Mouse (Mus musculus) midbrain, embryonic 16.5 days (tissue): ENCODE measurements around the gene Tbxas1. TPM values are rescaled to one million over a fixed set of nuclear protein-coding genes. Genes with fewer than 3 reads are reported as not detected.

Source experiments
- ATAC-seq: fragments of 200-750 bp; cut with Nextera tagmentation; 2 replicates; pipeline ENCODE4 v1.8.0; 2017; ENCODE audit warnings: moderate TSS enrichment
- H3K27ac ChIP-seq: fragments of 300-500 bp; sonication (generic); 2 replicates; pipeline ENCODE4 v1.5.1; 2014; ENCODE audit warnings: mild to moderate bottlenecking, low read length, mixed read lengths
- H3K27me3 ChIP-seq: fragments of 300-500 bp; sonication (generic); 2 replicates; pipeline ENCODE4 v1.6.1; 2014; ENCODE audit warnings: low read depth, low read length, mixed read lengths; ENCODE audit not compliant: control insufficient read depth, insufficient read depth
- H3K36me3 ChIP-seq: fragments of 300-500 bp; sonication (generic); 2 replicates; pipeline ENCODE4 v1.6.1; 2014; ENCODE audit warnings: mild to moderate bottlenecking, low read length, moderate library complexity, mixed read lengths; ENCODE audit not compliant: control insufficient read depth, insufficient read depth
- H3K4me1 ChIP-seq: fragments of 300-500 bp; sonication (generic); 2 replicates; pipeline ENCODE4 v1.6.1; 2014; ENCODE audit warnings: mild to moderate bottlenecking, low read length, mixed read lengths; ENCODE audit not compliant: control insufficient read depth, insufficient read depth
- H3K4me2 ChIP-seq: fragments of 300-500 bp; sonication (generic); 2 replicates; pipeline ENCODE4 v1.6.1; 2014; ENCODE audit warnings: mild to moderate bottlenecking, low read length, mixed read lengths
- H3K4me3 ChIP-seq: fragments of 300-500 bp; sonication (generic); 2 replicates; pipeline ENCODE4 v1.5.1; 2014; ENCODE audit warnings: low read depth, mild to moderate bottlenecking, low read length, moderate library complexity, mixed read lengths
- H3K9ac ChIP-seq: fragments of 300-500 bp; sonication (generic); 2 replicates; pipeline ENCODE4 v1.6.1; 2014; ENCODE audit warnings: low read depth, low read length, mixed read lengths
- H3K9me3 ChIP-seq: fragments of 300-500 bp; sonication (generic); replicated peaks from 2 replicates; pipeline ENCODE4 v1.6.1; 2014; ENCODE audit warnings: mild to moderate bottlenecking, low read length, mixed read lengths; ENCODE audit not compliant: control insufficient read depth, poor library complexity, severe bottlenecking
- WGBS: fragments of 180-500 bp; shearing (Covaris S2); extraction: QIAGEN DNeasy Blood & Tissue Kit; methylation state at CpG from one replicate; pipeline ENCODE4 v1.1.7; 2014; 5-methylcytosine and 5-hydroxymethylcytosine counted together
- polyA plus RNA-seq: library from polyadenylated mRNA; unstranded; fragments of >200 nt; fragmentation: Nextera tagmentation; extraction: Ambion mirVana; gene quantifications from 2 replicates; pipeline ENCODE4 v1.2.1, GENCODE M21; 2015

The Tbxas1 gene
- polyA plus RNA-seq, 1 experiment from 2014 or later = 1.8 TPM

- no peaks in the 10 kb centered on the region for H3K36me3 ChIP-seq
- ATAC-seq = no peak
These were observed 44.9 kb downstream of the Tbxas1 start for GRCm38 (mm10) chr6:38920141-38920540.

GRCm38 (mm10) chr6:38921095-38921809, 46.0 kb downstream of the Tbxas1 start:
- ATAC-seq = 0 out of 2 replicates have a peak, but pooled peaks have one; percentile 31
- H3K4me2 ChIP-seq = no peak overlapping the region
- H3K36me3 ChIP-seq = no peaks in the 10 kb centered on the region
- H3K4me3 ChIP-seq = no peak overlapping the region
- H3K9me3 ChIP-seq = no peaks in the 10 kb centered on the region
- H3K4me1 ChIP-seq = 0 out of 2 replicates have a peak, but pooled peaks cover 2% of the 10 kb centered on the region
- 66% methylated on average over 17 of the region's 17 CpGs for WGBS
- H3K27me3 ChIP-seq = no peaks in the 10 kb centered on the region
- no peak overlapping the region for H3K27ac ChIP-seq
- H3K9ac ChIP-seq = no peak overlapping the region

More at GRCm38 (mm10) chr6:38920141-38920540, 44.9 kb downstream of the Tbxas1 start:
- Histone ChIP-seq H3K27ac (no peak overlapping the region), H3K4me3 (no peak overlapping the region), H3K27me3 (no peaks in the 10 kb centered on the region), H3K4me1 (0 out of 2 replicates have a peak, but pooled peaks cover 2% of the 10 kb centered on the region), H3K4me2 (no peak overlapping the region), H3K9me3 (no peaks in the 10 kb centered on the region), H3K9ac (no peak overlapping the region)
- 74% methylated on average over 6 of the region's 6 CpGs for WGBS

- WGBS = 87% methylated on average over 8 of the region's 8 CpGs
- Histone ChIP-seq H3K4me2 (no peak overlapping the region), H3K27ac (no peak overlapping the region), H3K4me3 (no peak overlapping the region), H3K4me1 (0 out of 2 replicates have a peak, but pooled peaks cover 2% of the 10 kb centered on the region), H3K9ac (no peak overlapping the region), H3K27me3 (no peaks in the 10 kb centered on the region), H3K9me3 (no peaks in the 10 kb centered on the region), H3K36me3 (no peaks in the 10 kb centered on the region)
- ATAC-seq = no peak
These were observed 46.6 kb downstream of the Tbxas1 start for GRCm38 (mm10) chr6:38921810-38922116.

GRCm38 (mm10) chr6:38922517-38922916, 47.3 kb downstream of the Tbxas1 start:
- no peak overlapping the region for H3K4me3 ChIP-seq
- H3K27ac ChIP-seq = no peak overlapping the region

GRCm38 (mm10) chr6:38923450-38923849, 48.2 kb downstream of the Tbxas1 start:
- ATAC-seq = no peak
- WGBS = 91% methylated on average over 4 of the region's 4 CpGs

More at GRCm38 (mm10) chr6:38922517-38922916, 47.3 kb downstream of the Tbxas1 start:
- Histone ChIP-seq H3K36me3 (no peaks in the 10 kb centered on the region), H3K9me3 (no peaks in the 10 kb centered on the region), H3K4me1 (0 out of 2 replicates have a peak, but pooled peaks cover 2% of the 10 kb centered on the region), H3K4me2 (no peak overlapping the region), H3K9ac (no peak overlapping the region), H3K27me3 (no peaks in the 10 kb centered on the region)
- ATAC-seq = no peak
- WGBS = 52% methylated on average over 2 of the region's 2 CpGs

GRCm38 (mm10) chr6:38923870-38924817, 48.9 kb downstream of the Tbxas1 start:
- Histone ChIP-seq H3K9me3 (no peaks in the 10 kb centered on the region), H3K4me2 (no peak overlapping the region), H3K27ac (no peak overlapping the region), H3K27me3 (no peaks in the 10 kb centered on the region), H3K4me3 (no peak overlapping the region), H3K9ac (no peak overlapping the region), H3K36me3 (no peaks in the 10 kb centered on the region), H3K4me1 (0 out of 2 replicates have a peak, but pooled peaks cover 2% of the 10 kb centered on the region)
- WGBS = 94% methylated on average over 18 of the region's 18 CpGs
- no peak for ATAC-seq

More at GRCm38 (mm10) chr6:38923450-38923849, 48.2 kb downstream of the Tbxas1 start:
- no peak overlapping the region for H3K27ac ChIP-seq
- H3K27me3 ChIP-seq = no peaks in the 10 kb centered on the region
- H3K9ac ChIP-seq = no peak overlapping the region
- no peaks in the 10 kb centered on the region for H3K36me3 ChIP-seq
- no peaks in the 10 kb centered on the region for H3K9me3 ChIP-seq
- no peak overlapping the region for H3K4me2 ChIP-seq
- H3K4me3 ChIP-seq = no peak overlapping the region
- 0 out of 2 replicates have a peak, but pooled peaks cover 2% of the 10 kb centered on the region for H3K4me1 ChIP-seq

GRCm38 (mm10) chr6:38925719-38926118, 50.5 kb downstream of the Tbxas1 start:
- ATAC-seq = no peak
- H3K4me3 ChIP-seq = no peak overlapping the region
- H3K4me2 ChIP-seq = peak overlapping the region; percentile 23; the same call in 1 of the 2 replicates

GRCm38 (mm10) chr6:38926135-38926962, 51.1 kb downstream of the Tbxas1 start:
- H3K27ac ChIP-seq = no peak overlapping the region
- no peaks in the 10 kb centered on the region for H3K9me3 ChIP-seq
- peak; percentile 49; the same call in 1 of the 2 replicates for ATAC-seq
- no peaks in the 10 kb centered on the region for H3K36me3 ChIP-seq
- no peaks in the 10 kb centered on the region for H3K27me3 ChIP-seq
- WGBS = 56% methylated on average over 28 of the region's 28 CpGs
- peak overlapping the region; percentile 23; the same call in 1 of the 2 replicates for H3K4me2 ChIP-seq
- H3K4me1 ChIP-seq = no peaks in the 10 kb centered on the region
- no peak overlapping the region for H3K9ac ChIP-seq
- H3K4me3 ChIP-seq = no peak overlapping the region

More at GRCm38 (mm10) chr6:38925719-38926118, 50.5 kb downstream of the Tbxas1 start:
- H3K9ac ChIP-seq = no peak overlapping the region
- H3K9me3 ChIP-seq = no peaks in the 10 kb centered on the region
- H3K27me3 ChIP-seq = no peaks in the 10 kb centered on the region
- H3K4me1 ChIP-seq = no peaks in the 10 kb centered on the region
- no peak overlapping the region for H3K27ac ChIP-seq
- H3K36me3 ChIP-seq = no peaks in the 10 kb centered on the region
- WGBS = 51% methylated on average over 7 of the region's 7 CpGs
